Mouse (Mus musculus): ENCODE measurements at regions not wholly inside any gene's neighbourhood (a gene's known extent, or its start where the extent isn't known, plus 50 kb on each side); places are given as distances from the start of the nearest gene placed in this dataset.

- ATAC-seq (replicated peaks in 1 of 2; ENCODE audit: insufficient read depth in 1 of 2, low FRiP score in 2 of 2, low TSS enrichment in 1 of 2, low read depth in 1 of 2, poor library complexity in 2 of 2, severe bottlenecking in 2 of 2), result peak; percentile 56 to 62; a peak in 3 of 4 replicates
Measured at GRCm38 (mm10) chr16:93147525-93148222, 321.7 kb upstream of the Runx1 start.

GRCm38 (mm10) chr16:93146812-93147211, 320.9 kb upstream of the Runx1 start:
- ATAC-seq (replicated peaks in 1 of 2; ENCODE audit: insufficient read depth in 1 of 2, low FRiP score in 2 of 2, low TSS enrichment in 1 of 2, low read depth in 1 of 2, poor library complexity in 2 of 2, severe bottlenecking in 2 of 2), result no peak

- no peak for ATAC-seq (replicated peaks in 1 of 2; ENCODE audit: insufficient read depth in 1 of 2, low FRiP score in 2 of 2, low TSS enrichment in 1 of 2, low read depth in 1 of 2, poor library complexity in 2 of 2, severe bottlenecking in 2 of 2)
Measured at GRCm38 (mm10) chr16:93145617-93146016, 319.7 kb upstream of the Runx1 start.

- ATAC-seq (replicated peaks in 1 of 2; ENCODE audit: insufficient read depth in 1 of 2, low FRiP score in 2 of 2, low TSS enrichment in 1 of 2, low read depth in 1 of 2, poor library complexity in 2 of 2, severe bottlenecking in 2 of 2), result 0 out of 4 replicates have a peak, but pooled peaks of 1 of the 2 experiments have one; percentile 7
Measured at GRCm38 (mm10) chr16:93144033-93144432, 318.1 kb upstream of the Runx1 start.

GRCm38 (mm10) chr16:93143164-93143563, 317.2 kb upstream of the Runx1 start:
- no peak for ATAC-seq (replicated peaks in 1 of 2; ENCODE audit: insufficient read depth in 1 of 2, low FRiP score in 2 of 2, low TSS enrichment in 1 of 2, low read depth in 1 of 2, poor library complexity in 2 of 2, severe bottlenecking in 2 of 2)

GRCm38 (mm10) chr16:93141967-93142366, 316.0 kb upstream of the Runx1 start:
- ATAC-seq (replicated peaks in 1 of 2; ENCODE audit: insufficient read depth in 1 of 2, low FRiP score in 2 of 2, low TSS enrichment in 1 of 2, low read depth in 1 of 2, poor library complexity in 2 of 2, severe bottlenecking in 2 of 2), result no peak

- no peak for ATAC-seq (replicated peaks in 1 of 2; ENCODE audit: insufficient read depth in 1 of 2, low FRiP score in 2 of 2, low TSS enrichment in 1 of 2, low read depth in 1 of 2, poor library complexity in 2 of 2, severe bottlenecking in 2 of 2)
Measured at GRCm38 (mm10) chr16:93140535-93141110, 314.7 kb upstream of the Runx1 start.

GRCm38 (mm10) chr16:93137249-93137648, 311.3 kb upstream of the Runx1 start:
- ATAC-seq (replicated peaks in 1 of 2; ENCODE audit: insufficient read depth in 1 of 2, low FRiP score in 2 of 2, low TSS enrichment in 1 of 2, low read depth in 1 of 2, poor library complexity in 2 of 2, severe bottlenecking in 2 of 2), result 0 out of 4 replicates have a peak, but pooled peaks of 1 of the 2 experiments have one; percentile 14

- no peak for ATAC-seq (replicated peaks in 1 of 2; ENCODE audit: insufficient read depth in 1 of 2, low FRiP score in 2 of 2, low TSS enrichment in 1 of 2, low read depth in 1 of 2, poor library complexity in 2 of 2, severe bottlenecking in 2 of 2)
Measured at GRCm38 (mm10) chr16:93131404-93131803, 305.5 kb upstream of the Runx1 start.

- ATAC-seq (replicated peaks in 1 of 2; ENCODE audit: insufficient read depth in 1 of 2, low FRiP score in 2 of 2, low TSS enrichment in 1 of 2, low read depth in 1 of 2, poor library complexity in 2 of 2, severe bottlenecking in 2 of 2), result no peak
Measured at GRCm38 (mm10) chr16:93130622-93131021, 304.7 kb upstream of the Runx1 start.

GRCm38 (mm10) chr16:93123707-93124106, 297.8 kb upstream of the Runx1 start:
- ATAC-seq (replicated peaks in 1 of 2; ENCODE audit: insufficient read depth in 1 of 2, low FRiP score in 2 of 2, low TSS enrichment in 1 of 2, low read depth in 1 of 2, poor library complexity in 2 of 2, severe bottlenecking in 2 of 2), result no peak

- no peak for ATAC-seq (replicated peaks in 1 of 2; ENCODE audit: insufficient read depth in 1 of 2, low FRiP score in 2 of 2, low TSS enrichment in 1 of 2, low read depth in 1 of 2, poor library complexity in 2 of 2, severe bottlenecking in 2 of 2)
Measured at GRCm38 (mm10) chr16:93116111-93116969, 290.4 kb upstream of the Runx1 start.

- ATAC-seq (replicated peaks in 1 of 2; ENCODE audit: insufficient read depth in 1 of 2, low FRiP score in 2 of 2, low TSS enrichment in 1 of 2, low read depth in 1 of 2, poor library complexity in 2 of 2, severe bottlenecking in 2 of 2), result no peak
Measured at GRCm38 (mm10) chr16:93110912-93111311, 285.0 kb upstream of the Runx1 start.

- no peak for ATAC-seq (replicated peaks in 1 of 2; ENCODE audit: insufficient read depth in 1 of 2, low FRiP score in 2 of 2, low TSS enrichment in 1 of 2, low read depth in 1 of 2, poor library complexity in 2 of 2, severe bottlenecking in 2 of 2)
Measured at GRCm38 (mm10) chr16:93110451-93110850, 284.5 kb upstream of the Runx1 start.

GRCm38 (mm10) chr16:93109683-93110407, 283.9 kb upstream of the Runx1 start:
- ATAC-seq (replicated peaks in 1 of 2; ENCODE audit: insufficient read depth in 1 of 2, low FRiP score in 2 of 2, low TSS enrichment in 1 of 2, low read depth in 1 of 2, poor library complexity in 2 of 2, severe bottlenecking in 2 of 2), result no peak

GRCm38 (mm10) chr16:93107524-93107845, 281.5 kb upstream of the Runx1 start:
- ATAC-seq (replicated peaks in 1 of 2; ENCODE audit: insufficient read depth in 1 of 2, low FRiP score in 2 of 2, low TSS enrichment in 1 of 2, low read depth in 1 of 2, poor library complexity in 2 of 2, severe bottlenecking in 2 of 2), result no peak

- ATAC-seq (replicated peaks in 1 of 2; ENCODE audit: insufficient read depth in 1 of 2, low FRiP score in 2 of 2, low TSS enrichment in 1 of 2, low read depth in 1 of 2, poor library complexity in 2 of 2, severe bottlenecking in 2 of 2), result no peak
Measured at GRCm38 (mm10) chr16:93106811-93107523, 281.0 kb upstream of the Runx1 start.

Data from hematopoietic stem cell, adult 5-6 weeks (primary cell).